Mouse (Mus musculus): ENCODE data around the gene Faim. TPM values are rescaled to one million over a fixed set of nuclear protein-coding genes. Genes with fewer than 3 reads are reported as not detected.

Faim gene
- polyA plus RNA-seq (2017; shearing (Covaris generic)), result 10 to 100 TPM; 74.1 to 82.5 TPM

DNA sequence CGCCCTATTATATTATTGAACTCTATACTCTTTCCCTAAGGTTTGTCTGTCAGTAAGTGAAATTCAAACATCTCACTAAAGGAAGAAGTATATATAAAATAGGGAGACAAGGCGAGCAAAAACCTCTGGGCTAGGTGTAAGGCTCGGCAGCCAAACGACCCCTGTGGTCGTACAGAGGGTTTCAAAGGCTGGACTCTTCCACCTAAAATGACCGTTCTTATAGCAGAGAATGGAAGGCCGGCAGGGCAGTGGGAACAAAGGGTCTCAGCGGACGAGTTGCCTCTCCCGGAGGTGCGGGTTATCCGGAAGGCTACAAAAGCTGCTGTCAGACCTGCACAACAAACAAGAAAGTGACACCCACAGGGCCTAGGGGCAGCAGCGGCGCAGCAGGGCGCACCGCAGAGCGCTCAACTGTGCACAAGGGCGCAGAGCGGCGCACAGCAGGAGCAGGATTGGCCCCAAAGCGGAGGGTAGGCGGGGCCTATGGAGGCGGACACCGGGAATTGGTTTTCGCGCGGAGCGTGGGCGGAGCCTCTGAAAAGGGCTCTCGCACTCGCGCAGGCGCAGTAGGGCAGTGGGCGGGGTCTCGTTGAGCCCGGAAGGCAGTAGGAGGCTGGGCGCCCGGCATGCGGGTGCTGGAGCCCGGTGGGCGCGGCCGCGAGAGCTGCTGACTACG, at the start of gene Faim:
Faim (plus strand) TSS at position 574 of the 676 bp plus-strand sequence.

DNA sequence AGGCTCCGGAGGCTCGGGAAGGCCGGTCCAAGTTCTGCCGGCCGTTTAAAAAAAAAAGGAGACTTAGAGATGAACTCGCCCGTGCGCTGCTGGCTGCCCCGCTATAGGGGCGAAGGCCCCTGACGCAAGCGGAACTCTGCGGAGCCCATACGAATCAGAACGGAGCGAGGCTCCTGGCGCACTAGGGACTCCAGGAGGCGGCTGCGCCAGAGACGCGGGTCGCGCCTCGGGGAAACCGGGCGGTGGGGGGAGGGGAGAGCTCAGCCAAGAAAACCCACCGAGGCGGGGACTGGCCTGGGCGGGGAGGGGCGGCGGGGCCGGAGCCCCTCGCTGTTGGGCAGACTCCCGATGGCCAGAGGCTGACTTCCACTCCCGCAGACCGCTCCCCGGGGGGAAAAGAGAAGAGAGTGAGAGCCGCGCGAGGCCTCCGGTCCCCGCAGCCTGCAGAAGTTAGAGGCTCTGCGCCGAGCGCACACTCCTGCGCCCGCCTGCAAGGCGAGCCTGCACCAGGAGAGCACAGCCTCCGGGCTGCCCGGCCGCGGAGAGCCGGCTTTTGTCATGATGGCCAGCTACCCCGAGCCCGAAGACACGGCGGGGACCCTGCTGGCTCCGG, 31.0 kb upstream of the Faim start, which contains the start of gene Foxl2:
Foxl2 (plus strand) TSS at position 186 of the 613 bp plus-strand sequence.

GRCm38 (mm10) chr9:99035575-99035974, 49.4 kb downstream of the Faim start, which contains the start of gene Gm1123:
TSS of gene Gm1123 (minus strand) at chr9:99035715.

Other genes with a start within 250 kb of the Faim start
- not detected for gene Prr23a1, start 143.9 kb upstream of the Faim start, polyA plus RNA-seq (2017; shearing (Covaris generic))
- not detected for gene Prr23a2, start 129.9 kb upstream of the Faim start, polyA plus RNA-seq (2017; shearing (Covaris generic))
- not detected for gene Prr23a3, start 121.6 kb upstream of the Faim start, polyA plus RNA-seq (2017; shearing (Covaris generic))
- not detected for gene 7420426K07Rik, start 83.3 kb upstream of the Faim start, polyA plus RNA-seq (2017; shearing (Covaris generic))
- gene Foxl2, start 31.1 kb upstream of the Faim start, polyA plus RNA-seq (2017; shearing (Covaris generic)), result under 1 TPM in 1 of 2 experiments, not detected in 1; 0.48 TPM
- gene Gm1123, start 49.3 kb downstream of the Faim start, polyA plus RNA-seq (2017; shearing (Covaris generic)), result 1 to 10 TPM in 1 of 2 experiments, not detected in 1; 1.1 TPM
- 10 to 100 TPM in 1 of 2 experiments, 1 to 10 TPM in 1; 7.7 to 14.7 TPM for gene Pik3cb, start 154.2 kb downstream of the Faim start, polyA plus RNA-seq (2017; shearing (Covaris generic))